Mouse (Mus musculus): ENCODE results near the gene Zyx.

Gene Zyx

DNA sequence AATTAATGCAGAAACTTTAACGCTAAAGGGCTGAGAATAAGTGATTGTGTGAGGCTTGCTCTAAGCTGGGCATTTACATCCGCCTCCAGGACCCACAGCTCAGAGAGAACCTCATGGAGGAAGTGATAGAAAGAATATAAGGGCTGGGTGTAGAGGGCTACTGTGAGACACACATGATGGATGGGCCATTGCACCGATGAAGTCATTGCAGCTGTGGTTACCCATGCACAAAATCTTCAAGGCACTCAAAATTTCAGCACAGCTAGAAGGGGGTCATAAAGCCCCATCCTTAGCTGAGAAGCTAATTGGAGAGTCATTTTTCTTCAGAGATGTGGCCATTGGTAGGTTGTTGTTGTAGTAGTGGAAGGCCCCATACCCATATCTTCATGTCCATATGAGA lies 48.9 kb downstream of the Zyx start:
- no peak for DNase-seq (ENCODE audit: low read depth)

DNA sequence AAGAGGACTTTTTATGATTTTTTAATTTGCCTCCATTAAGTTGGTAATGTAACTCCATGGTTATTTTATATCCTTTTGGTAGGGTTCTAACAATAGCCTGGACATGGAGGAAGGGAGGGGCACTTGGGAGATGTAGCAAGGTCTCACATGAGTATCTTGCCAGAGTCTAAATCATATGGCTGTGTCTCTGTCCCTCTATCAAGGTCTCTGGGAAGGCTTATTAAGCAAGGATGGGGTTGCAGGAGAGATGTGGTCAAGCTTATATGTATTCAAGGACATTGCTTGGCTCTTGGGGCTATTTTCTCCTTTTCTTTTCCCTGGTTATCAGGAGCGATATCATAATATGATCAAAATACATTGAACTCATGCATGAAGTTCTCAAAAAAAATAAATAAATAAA lies 49.6 kb downstream of the Zyx start:
- no peak for DNase-seq (ENCODE audit: low read depth)

DNA sequence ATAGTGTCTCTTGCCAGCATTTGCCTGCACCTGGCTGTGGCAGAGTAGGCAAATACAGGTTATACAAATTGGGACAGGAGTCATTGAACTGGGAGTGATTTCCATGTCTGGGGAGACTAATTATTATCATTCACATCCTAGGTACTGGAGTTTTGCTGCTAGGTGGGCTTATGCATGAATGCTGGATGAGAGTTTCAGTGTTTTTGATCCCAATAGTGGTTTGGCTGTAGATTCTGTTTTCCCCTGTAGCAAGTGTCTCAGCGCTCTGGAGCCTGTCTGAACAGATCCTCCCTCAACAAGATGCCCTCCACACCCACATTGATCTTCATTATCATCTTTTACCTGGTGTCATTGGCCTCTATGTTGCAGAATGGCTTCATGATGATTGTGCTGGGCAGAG lies 50.5 kb downstream of the Zyx start, which contains the start of gene Tas2r143:
Gene Tas2r143 (plus strand): TSS at position 301 of the 400 bp plus-strand sequence.
- DNase-seq (ENCODE audit: low read depth): no peak

DNA sequence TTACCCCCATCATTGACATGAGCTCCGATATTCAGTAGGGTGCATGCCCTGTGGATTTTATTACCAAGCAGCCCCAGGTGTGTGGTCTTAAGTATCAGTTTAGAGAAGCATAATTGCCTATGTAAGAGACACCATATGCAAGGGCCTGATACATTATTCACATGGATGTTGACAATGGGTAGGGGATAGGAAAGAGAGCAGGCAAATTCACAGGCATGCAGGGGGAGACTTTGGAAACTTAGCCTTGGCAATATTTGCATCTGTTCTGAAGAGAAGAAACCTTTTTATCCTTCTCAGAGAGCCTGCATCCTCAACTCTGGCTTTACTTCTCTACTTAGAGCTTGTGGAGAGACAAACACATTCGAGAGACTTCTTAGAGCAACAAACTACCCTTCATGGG lies 55.7 kb downstream of the Zyx start, which contains the start of gene Tas2r135:
Gene Tas2r135 (plus strand): TSS at position 301 of the 400 bp plus-strand sequence.
- no peak for DNase-seq (ENCODE audit: low read depth)

All from c-Kit-positive CD71-negative TER-119-negative erythroid progenitor cells, embryonic 14.5 days (primary cell).